In genomic region chr14:67170248-67170647, GRCm38 (mm10) we compare ENCODE assay signal across 12 mouse cellular contexts.
DNase-seq lines count a peak whose midpoint lies in the region; ATAC-seq and TF ChIP-seq lines count a peak whose summit lies in the region.
"Had no signal": no experiment of that assay in that cellular context is flagged by ENCODE, and none has a peak within 500 bp of the region (broad histone marks: within the 10 kb centered on the region; RNA-seq: fewer than 3 reads in every experiment).

No protein-coding gene starts in this region.

- TF ChIP-seq EP300 in heart, adult 2 months (IDR thresholded peaks at IDR 0.05; ENCODE audit: insufficient read depth, low read depth, low read length), result no peak

- H3K27ac ChIP-seq in kidney, embryonic 14.5 days (ENCODE audit: low read depth, low read length), result no peak overlapping the region
- H3K27ac ChIP-seq in midbrain, embryonic 11.5 days (ENCODE audit: low read depth, low read length), result no peak overlapping the region
- H3K27ac ChIP-seq in heart, adult 2 months, result no peak overlapping the region
- H3K27ac ChIP-seq: forebrain, embryonic 12.5 days; midbrain, embryonic 10.5 days; stomach, embryonic 15.5 days had no signal

- peaks cover 9% of the 10 kb centered on the region; the same call in 1 of the 2 replicates for H3K4me1 ChIP-seq in kidney, embryonic 14.5 days (ENCODE audit: control insufficient read depth, insufficient read depth, low read length)
- H3K4me1 ChIP-seq in midbrain, embryonic 11.5 days (ENCODE audit: control insufficient read depth, insufficient read depth, low read length), result no peaks in the 10 kb centered on the region
- H3K4me1 ChIP-seq in heart, adult 2 months (ENCODE audit: control insufficient read depth, insufficient read depth, low read length), result no peaks in the 10 kb centered on the region
- H3K4me1 ChIP-seq: forebrain, embryonic 12.5 days; stomach, embryonic 15.5 days had no signal

- H3K4me3 ChIP-seq in kidney, embryonic 14.5 days (ENCODE audit: low read length), result no peak overlapping the region
- H3K4me3 ChIP-seq in midbrain, embryonic 11.5 days (ENCODE audit: low read depth, low read length), result no peak overlapping the region
- no peak overlapping the region for H3K4me3 ChIP-seq in heart, adult 2 months
- H3K4me3 ChIP-seq: forebrain, embryonic 12.5 days; midbrain, embryonic 10.5 days; stomach, embryonic 15.5 days had no signal

- intact Hi-C loops in heart, adult 2 months (cut with DNase I), result no loop called here

- no peaks in the 10 kb centered on the region for H3K27me3 ChIP-seq in kidney, embryonic 14.5 days (ENCODE audit: control insufficient read depth, insufficient read depth, low read length)
- H3K27me3 ChIP-seq in midbrain, embryonic 11.5 days (ENCODE audit: control insufficient read depth, insufficient read depth, low read length), result no peaks in the 10 kb centered on the region
- no peaks in the 10 kb centered on the region for H3K27me3 ChIP-seq in heart, adult 2 months (ENCODE audit: control insufficient read depth, insufficient read depth, low read length)
- H3K27me3 ChIP-seq: forebrain, embryonic 12.5 days; stomach, embryonic 15.5 days had no signal

- TF ChIP-seq POLR2A in heart, adult 2 months (IDR thresholded peaks at IDR 0.05; ENCODE audit: insufficient read depth, low read depth, low read length), result no peak

- WGBS in kidney, embryonic 14.5 days, result 18% methylated on average over 3 of the region's 3 CpGs
- WGBS in midbrain, embryonic 11.5 days, result 79% methylated on average over 3 of the region's 3 CpGs
- 16% methylated on average over 3 of the region's 3 CpGs for WGBS in heart, adult 2 months

- no peaks in the 10 kb centered on the region for H3K36me3 ChIP-seq in kidney, embryonic 14.5 days (ENCODE audit: control insufficient read depth, insufficient read depth, low read length)
- no peaks in the 10 kb centered on the region for H3K36me3 ChIP-seq in midbrain, embryonic 11.5 days (ENCODE audit: control insufficient read depth, insufficient read depth, low read length)
- H3K36me3 ChIP-seq in heart, adult 2 months (ENCODE audit: control insufficient read depth, insufficient read depth, low read length), result no peaks in the 10 kb centered on the region
- H3K36me3 ChIP-seq: forebrain, embryonic 12.5 days; midbrain, embryonic 10.5 days; stomach, embryonic 15.5 days had no signal

- no peak overlapping the region for H3K4me2 ChIP-seq in kidney, embryonic 14.5 days (replicated peaks; ENCODE audit: low read depth, low read length)
- no peak overlapping the region for H3K4me2 ChIP-seq in midbrain, embryonic 11.5 days
- H3K4me2 ChIP-seq: forebrain, embryonic 12.5 days; stomach, embryonic 15.5 days had no signal

- peak; percentile 47 to 64 for DNase-seq in kidney, postnatal 4 days
- peak; percentile 51 for DNase-seq in embryo, embryonic 10.5 days (ENCODE audit: low spot score)
- DNase-seq in forelimb bud, embryonic 11.5 days (ENCODE audit: low read depth, low spot score), result peak; percentile 66
- peak; percentile 72 for DNase-seq in mesoderm, embryonic 11.5 days (ENCODE audit: low read depth, low spot score)
- no peak for DNase-seq in midbrain, embryonic 11.5 days (ENCODE audit: low spot score, missing footprints)
- no peak for DNase-seq in heart, adult 2 months
- DNase-seq: heart, postnatal 36 days; thymus, postnatal 36 days had no signal

- H3K79me2 ChIP-seq in heart, adult 2 months (replicated peaks; ENCODE audit: control insufficient read depth, insufficient read depth, low read length), result no peaks in the 10 kb centered on the region

- TF ChIP-seq CTCF in heart, adult 2 months (IDR thresholded peaks at IDR 0.05), result no peak

- H3K9me3 ChIP-seq in kidney, embryonic 14.5 days (ENCODE audit: control insufficient read depth, low read length), result no peaks in the 10 kb centered on the region
- no peaks in the 10 kb centered on the region for H3K9me3 ChIP-seq in midbrain, embryonic 11.5 days (ENCODE audit: control insufficient read depth, low read length)
- H3K9me3 ChIP-seq: forebrain, embryonic 12.5 days; midbrain, embryonic 10.5 days; stomach, embryonic 15.5 days had no signal

- no peak for ATAC-seq in kidney, embryonic 14.5 days (ENCODE audit: low FRiP score, low TSS enrichment)
- ATAC-seq in midbrain, embryonic 11.5 days (ENCODE audit: low FRiP score), result no peak

- H3K9ac ChIP-seq in kidney, embryonic 14.5 days (ENCODE audit: low read depth, low read length), result no peak overlapping the region
- no peak overlapping the region for H3K9ac ChIP-seq in midbrain, embryonic 11.5 days (ENCODE audit: low read length)
- no peak overlapping the region for H3K9ac ChIP-seq in heart, adult 2 months (ENCODE audit: low read depth, low read length)
- H3K9ac ChIP-seq: forebrain, embryonic 12.5 days; stomach, embryonic 15.5 days had no signal

Comparison
In these comparisons a context has a peak if more than half of its experiments do, and no peak if none do; other contexts are left out.
1. DNase-seq: peak in kidney, postnatal 4 days (2 of 2), embryo, embryonic 10.5 days (single experiment), forelimb bud, embryonic 11.5 days (single experiment) and mesoderm, embryonic 11.5 days (single experiment); none in midbrain, embryonic 11.5 days (single experiment) and heart, adult 2 months (0 of 2).